Mouse (Mus musculus): ENCODE data around the gene Rps18.

Gene Rps18

GRCm38 (mm10) chr17:33943454-33943853 lies 12.3 kb downstream of the Rps18 start:
- no peak for DNase-seq

- no peak for DNase-seq
Observed at GRCm38 (mm10) chr17:33941381-33941780, 14.4 kb downstream of the Rps18 start.

- no peak for DNase-seq
Observed at GRCm38 (mm10) chr17:33940981-33941380, 14.8 kb downstream of the Rps18 start.

- peak; percentile 86 to 90 for DNase-seq
Observed at GRCm38 (mm10) chr17:33940206-33940805, 15.5 kb downstream of the Rps18 start, which contains the start of the genes Pfdn6 and Wdr46. TSS of gene Pfdn6 (minus strand) at chr17:33940343. TSS of gene Wdr46 (plus strand) at chr17:33940660.

GRCm38 (mm10) chr17:33938783-33939182 lies 17.0 kb downstream of the Rps18 start:
- DNase-seq, result no peak

- no peak for DNase-seq
Observed at GRCm38 (mm10) chr17:33936993-33937392, 18.8 kb downstream of the Rps18 start.

- no peak for DNase-seq
Observed at GRCm38 (mm10) chr17:33935422-33936055, 20.3 kb downstream of the Rps18 start.

- DNase-seq, result no peak
Observed at GRCm38 (mm10) chr17:33932970-33933369, 22.8 kb downstream of the Rps18 start.

- DNase-seq, result no peak
Observed at GRCm38 (mm10) chr17:33932448-33932847, 23.4 kb downstream of the Rps18 start.

GRCm38 (mm10) chr17:33931947-33932346 lies 23.9 kb downstream of the Rps18 start:
- no peak for DNase-seq

- no peak for DNase-seq
Observed at GRCm38 (mm10) chr17:33931159-33931866, 24.5 kb downstream of the Rps18 start.

DNA sequence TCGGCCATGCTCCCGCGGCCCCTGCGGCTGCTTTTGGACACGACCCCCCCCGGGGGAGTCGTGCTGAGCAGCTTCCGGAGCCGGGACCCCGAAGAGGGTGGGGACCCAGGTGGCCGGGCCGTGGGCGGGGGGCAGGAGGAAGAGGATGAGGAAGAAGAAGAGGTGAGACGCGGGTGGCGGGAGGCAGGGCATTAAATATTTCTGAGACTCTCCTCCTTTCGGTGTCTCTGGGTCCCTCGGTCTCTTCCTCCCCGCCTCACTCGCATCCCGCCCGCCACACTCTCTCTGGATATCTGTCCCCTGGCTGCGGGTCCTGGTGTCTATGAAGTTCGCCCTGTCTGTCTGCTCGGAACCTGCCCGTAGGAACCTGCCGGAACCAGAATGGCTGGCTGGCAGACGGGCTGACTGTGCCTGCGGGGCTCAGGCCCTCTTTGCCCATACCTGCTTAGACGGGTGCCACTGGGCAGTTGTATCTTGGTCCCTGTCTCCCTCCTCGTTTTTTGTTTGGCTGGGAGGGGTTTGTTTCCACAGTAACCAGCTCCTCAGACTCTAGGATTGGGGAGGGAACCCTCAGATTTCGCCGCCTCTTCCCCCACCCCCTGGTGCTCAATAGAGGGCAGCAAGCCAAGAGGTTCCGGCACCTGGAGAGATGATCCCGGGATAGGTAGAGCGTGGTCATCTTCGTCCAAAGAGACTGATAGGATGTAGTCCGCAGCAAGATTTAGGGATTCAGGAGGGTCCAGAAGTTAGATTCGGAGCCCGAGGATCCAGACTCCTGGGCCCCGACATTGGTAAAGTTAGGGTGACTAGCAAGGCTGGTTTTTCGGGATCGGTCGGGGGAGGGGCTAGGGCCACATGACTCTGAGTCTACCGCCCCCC lies 25.3 kb downstream of the Rps18 start:
- peak; percentile 67 to 74 for DNase-seq

DNA sequence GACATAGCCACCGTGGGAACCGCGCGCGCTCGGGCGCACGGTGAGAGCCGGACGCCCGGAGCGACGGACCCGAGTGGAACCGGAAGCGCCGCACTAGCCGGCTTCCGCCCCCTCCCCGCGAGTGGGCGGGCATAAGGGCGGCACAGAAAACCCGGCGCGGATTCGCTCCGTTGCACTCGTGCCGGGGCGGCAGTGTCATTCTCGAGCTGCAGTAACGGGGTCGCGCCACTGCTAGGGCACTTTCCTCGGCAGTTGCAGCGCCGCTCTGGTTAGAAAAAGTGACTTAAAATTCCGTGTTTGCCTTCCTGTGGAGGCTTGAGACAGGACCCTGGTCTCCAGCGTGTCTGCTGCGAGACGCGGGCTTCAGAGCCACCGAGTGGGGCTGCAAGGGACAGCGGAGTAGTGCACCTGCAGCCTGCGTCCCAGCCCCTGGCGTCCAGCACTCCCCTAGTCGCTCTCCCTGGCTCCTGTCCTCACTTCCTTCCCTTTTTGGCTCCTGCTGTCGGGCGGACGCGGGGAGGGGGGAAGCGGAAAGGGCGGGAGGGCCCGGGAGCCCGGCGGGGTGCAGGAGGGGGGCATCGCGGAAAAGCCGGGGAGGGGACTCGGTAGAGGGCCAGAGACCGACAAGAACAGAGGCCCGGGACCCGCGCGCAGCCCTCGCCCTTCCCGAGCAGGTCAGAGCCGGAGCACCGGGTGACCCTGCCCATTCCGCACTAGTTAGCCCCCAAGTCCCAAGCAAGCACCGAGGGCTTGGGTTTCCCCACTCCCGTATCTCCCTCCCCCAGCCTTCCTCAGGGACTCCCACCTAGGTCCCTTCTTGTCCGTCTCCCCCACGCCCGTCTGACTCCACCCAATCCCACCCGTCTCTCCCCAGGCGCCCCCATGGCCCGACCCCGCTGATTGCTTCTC lies 26.2 kb downstream of the Rps18 start, which contains the start of gene Rgl2:
Gene Rgl2 (plus strand): TSS at position 173 of the 909 bp plus-strand sequence.
- DNase-seq, result peak; percentile 96 to 97

DNA sequence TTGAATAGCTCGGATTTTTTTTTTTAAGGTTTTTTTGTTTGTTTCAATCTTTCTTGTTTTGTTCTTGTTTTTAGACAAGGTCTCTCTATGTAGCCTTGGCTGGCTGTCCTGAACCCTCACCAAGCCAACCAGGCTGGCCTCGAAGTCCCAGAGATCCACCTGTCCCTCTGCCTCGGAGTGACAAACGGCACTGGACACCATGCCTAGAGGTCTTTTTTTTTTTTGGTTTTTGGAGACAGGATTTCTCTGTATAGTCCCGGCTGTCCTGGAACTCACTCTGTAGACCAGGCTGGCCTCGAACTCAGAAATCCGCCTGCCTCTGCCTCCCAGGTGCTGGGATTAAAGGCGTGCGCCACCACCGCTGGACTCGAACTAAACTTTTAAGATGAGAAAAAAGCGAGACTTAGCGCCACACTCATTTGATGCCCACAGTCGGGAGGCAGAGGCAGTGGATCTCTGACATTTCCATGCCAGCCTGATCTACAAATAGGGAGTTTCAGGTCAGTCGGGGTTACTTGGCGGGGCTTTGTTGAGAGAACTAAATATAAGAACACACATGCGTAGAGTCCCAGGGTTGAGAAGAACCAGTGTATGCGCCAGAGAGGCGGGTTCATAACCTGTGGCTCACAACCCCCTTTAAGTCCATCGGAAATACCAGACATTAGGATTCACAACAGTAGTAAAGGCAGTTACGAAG lies 27.4 kb downstream of the Rps18 start:
- DNase-seq, result peak in 1 of 2 experiments; percentile 16

DNA sequence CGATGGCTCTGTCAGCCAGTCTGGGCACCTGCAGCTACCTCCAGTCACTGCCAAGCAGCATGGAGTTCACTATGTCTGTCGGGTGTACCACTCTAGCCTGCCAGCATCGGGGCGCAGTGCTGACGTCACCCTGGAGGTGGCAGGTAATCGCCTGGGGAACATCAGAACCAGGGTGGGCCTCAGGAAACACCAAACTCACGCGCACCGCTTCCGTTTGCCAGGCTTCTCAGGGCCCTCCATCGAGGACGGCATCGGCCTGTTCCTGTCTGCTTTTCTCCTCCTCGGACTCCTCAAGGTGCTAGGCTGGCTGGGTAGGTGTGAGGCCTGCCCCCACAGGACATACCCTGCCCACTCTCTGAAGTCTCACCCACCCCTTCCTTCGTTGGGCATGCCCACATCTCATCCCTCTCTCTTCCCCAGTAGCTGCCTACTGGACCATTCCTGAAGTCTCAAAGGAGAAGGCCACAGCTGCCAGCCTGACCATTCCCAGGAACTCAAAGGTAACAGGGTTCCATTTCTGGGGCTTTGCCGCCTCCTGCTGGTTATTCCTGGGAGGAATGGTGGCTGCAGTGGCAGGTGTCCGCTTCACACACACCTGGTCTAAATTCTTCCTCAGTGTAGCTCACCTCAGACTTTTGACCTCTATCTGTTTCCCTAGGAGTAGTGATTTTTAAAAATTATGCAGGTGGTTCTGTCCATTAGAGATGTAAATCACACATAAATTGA lies 29.4 kb downstream of the Rps18 start:
- peak in 1 of 2 experiments; percentile 51 for DNase-seq

- no peak for DNase-seq
Observed at GRCm38 (mm10) chr17:33925406-33926116, 30.2 kb downstream of the Rps18 start.

DNA sequence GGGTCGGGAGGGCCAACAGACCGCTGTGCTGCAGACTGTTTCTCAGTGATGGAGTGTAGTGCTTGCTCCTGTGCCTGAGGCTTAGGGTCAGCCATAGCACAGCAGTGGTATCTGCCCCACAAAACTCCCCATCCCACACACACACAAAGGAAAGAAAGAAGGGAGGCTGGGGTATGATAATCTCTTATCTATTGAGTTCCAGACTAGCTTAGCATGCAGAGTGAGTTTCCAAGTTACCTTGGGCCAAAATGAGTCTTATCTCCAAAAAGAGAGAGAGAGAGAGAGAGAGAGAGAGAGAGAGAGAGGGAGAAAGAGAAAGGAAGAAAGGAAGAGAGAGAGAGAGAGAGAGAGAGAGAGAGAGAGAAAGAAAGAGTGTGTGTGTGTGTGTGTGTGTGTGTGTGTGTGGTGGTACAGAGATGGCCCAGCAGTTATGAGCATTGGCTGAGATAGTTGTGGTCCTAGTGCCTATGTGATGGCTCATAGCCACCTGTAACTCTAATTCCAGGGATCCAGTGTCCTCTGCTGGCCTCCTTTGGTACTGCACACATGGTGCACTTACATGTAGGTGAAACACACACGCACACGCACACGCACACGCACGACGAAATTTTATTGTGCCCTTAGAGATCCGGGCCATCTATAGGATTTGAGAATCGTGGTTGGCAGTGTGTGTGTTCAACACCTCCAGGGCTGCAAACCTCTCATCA lies 31.1 kb downstream of the Rps18 start:
- DNase-seq, result peak in 1 of 2 experiments; percentile 68

DNA sequence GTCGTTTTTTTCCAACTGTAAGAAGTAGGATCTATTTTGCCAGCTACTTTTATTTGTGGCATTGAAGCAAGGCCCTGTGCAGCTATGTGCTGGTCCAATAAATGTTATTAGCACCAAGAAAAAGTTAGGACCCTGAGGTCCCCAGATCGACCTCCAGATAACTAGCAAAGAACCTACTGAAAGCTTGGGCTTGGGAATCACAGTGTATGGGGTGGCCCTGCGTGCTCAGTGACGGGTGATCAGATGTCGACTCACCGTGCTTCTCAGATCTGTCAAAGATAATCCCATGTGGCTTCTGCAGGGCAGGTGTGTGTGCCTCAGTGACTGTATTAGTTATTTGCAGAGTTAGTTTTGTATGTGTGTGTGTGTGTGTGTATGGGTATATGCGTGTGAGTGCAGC lies 34.4 kb downstream of the Rps18 start:
- DNase-seq, result no peak
